Mouse (Mus musculus): Measurements from ENCODE around the gene Mettl8. TPM values are rescaled to one million over a fixed set of nuclear protein-coding genes. Genes with fewer than 3 reads are reported as not detected.

Gene Mettl8
- 14.1 and 14.3 TPM in 2 replicates for polyA plus RNA-seq (2015; fragmentation: Nextera tagmentation; extraction: Ambion mirVana)

DNA sequence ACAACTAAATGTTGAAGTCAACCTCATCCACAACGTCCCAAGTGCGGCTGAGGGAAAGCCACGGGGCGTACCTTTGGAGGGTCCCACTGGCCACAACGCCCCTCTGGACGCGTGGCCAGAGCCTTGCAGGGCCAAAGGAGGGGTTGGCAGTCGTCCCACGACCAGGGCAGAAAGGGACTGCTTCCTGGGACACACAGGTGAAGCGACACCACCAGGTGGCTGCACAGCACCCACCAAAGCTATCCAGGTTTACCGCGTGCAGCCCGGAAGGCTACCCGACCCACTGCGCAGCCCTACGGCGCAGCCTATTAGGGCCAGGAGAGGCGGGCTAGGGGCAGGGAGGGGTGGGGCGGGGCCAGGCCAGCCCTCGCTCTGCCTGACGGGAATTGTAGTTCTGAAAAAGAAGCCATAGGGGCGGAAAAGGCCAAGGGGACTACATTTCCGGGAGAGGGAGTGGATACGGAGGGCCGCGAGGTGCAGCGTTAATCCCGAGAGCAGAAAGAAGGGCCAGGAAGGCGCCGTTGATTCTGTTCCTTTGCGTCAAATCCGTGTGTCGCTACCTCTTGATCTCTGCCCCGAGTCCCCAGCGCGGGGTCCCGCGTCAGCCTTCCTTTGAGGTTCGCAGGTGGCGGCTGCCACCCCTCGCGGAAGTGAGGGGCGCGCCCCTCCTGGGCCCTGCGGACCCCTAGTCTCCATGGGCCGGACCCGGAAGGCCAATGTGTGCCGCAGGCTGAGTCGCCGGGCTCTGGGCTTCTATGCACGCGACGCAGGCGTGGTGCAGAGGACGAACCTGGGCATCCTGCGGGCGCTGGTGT lies at the start of gene Mettl8, which contains the start of gene Dcaf17:
Gene Mettl8, minus strand, starts transcription at position 284 of the 815 bp plus-strand sequence.
Gene Dcaf17, plus strand, starts transcription at position 29 of the 815 bp plus-strand sequence.
- Histone ChIP-seq H3K4me2 (replicated peaks) (peak within 1 kb of the TSS; percentile 76), H3K4me1 (peaks cover 10% of the 10 kb centered on the region), H3K9me3 (no peaks in the 10 kb centered on the region), H3K4me3 (peak within 1 kb of the TSS; percentile 87), H3K27ac (peak within 1 kb of the TSS; percentile 94), H3K36me3 (peaks cover 7% of the 10 kb centered on the region), H3K27me3 (no peaks in the 10 kb centered on the region), H3K9ac (peak within 1 kb of the TSS; percentile 87)
- under 1% methylated on average over 54 of the region's 57 CpGs for WGBS
- peak; percentile 98 for ATAC-seq (ENCODE audit: low FRiP score, low read depth)

DNA sequence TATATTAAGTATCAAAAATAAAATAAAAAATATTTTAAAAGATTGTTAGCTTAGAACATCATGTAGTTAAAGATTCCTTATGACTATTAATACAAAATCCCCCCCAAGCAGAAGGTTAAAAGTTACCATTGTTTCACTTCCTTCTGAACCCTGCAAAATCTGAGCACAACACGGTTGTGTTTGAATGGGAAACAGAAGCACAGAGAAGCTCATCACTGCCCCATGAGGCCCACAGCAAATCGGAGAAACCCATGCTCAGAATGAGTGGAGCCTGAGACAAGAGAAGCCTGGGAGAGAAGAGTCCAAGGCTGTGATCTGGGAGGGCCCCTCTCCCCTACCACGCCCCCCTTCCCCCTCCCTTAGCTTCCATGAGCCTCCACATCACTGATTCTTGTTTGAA lies 49.3 kb upstream of the Mettl8 start:
- no peaks in the 10 kb centered on the region for H3K9me3 ChIP-seq
- no peak overlapping the region for H3K9ac ChIP-seq
- H3K36me3 ChIP-seq: no peaks in the 10 kb centered on the region
- WGBS: 70% methylated on average over 3 of the region's 3 CpGs
- H3K27ac ChIP-seq: no peak overlapping the region
- no peaks in the 10 kb centered on the region for H3K4me1 ChIP-seq
- no peaks in the 10 kb centered on the region for H3K27me3 ChIP-seq
- no peak for ATAC-seq (ENCODE audit: low FRiP score, low read depth)
- no peak overlapping the region for H3K4me2 ChIP-seq (replicated peaks)
- H3K4me3 ChIP-seq: no peak overlapping the region

DNA sequence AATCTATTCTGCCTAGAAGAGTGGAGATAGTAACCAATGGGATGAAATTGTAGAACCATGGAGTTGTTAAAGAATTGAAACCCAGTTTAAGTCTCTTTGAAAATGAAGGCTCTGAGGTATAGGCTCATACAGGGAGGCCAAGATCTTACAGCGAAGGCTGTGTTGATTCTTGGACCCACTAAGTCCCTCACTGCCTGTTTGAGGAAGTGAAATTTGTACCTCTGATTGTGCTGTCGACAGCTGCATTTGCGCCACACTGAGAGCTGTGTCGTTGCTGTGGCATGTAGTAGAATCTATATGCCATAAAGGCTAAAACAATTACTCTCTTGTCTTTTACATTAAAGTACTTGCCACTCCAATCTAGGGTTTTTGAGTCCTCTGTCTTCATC lies 47.9 kb upstream of the Mettl8 start:
- Histone ChIP-seq H3K27ac (no peak overlapping the region), H3K9ac (no peak overlapping the region), H3K4me1 (no peaks in the 10 kb centered on the region), H3K4me3 (no peak overlapping the region), H3K4me2 (replicated peaks) (no peak overlapping the region), H3K36me3 (no peaks in the 10 kb centered on the region), H3K9me3 (no peaks in the 10 kb centered on the region), H3K27me3 (no peaks in the 10 kb centered on the region)
- ATAC-seq (ENCODE audit: low FRiP score, low read depth): no peak
- 87% methylated on average over 4 of the region's 4 CpGs for WGBS

DNA sequence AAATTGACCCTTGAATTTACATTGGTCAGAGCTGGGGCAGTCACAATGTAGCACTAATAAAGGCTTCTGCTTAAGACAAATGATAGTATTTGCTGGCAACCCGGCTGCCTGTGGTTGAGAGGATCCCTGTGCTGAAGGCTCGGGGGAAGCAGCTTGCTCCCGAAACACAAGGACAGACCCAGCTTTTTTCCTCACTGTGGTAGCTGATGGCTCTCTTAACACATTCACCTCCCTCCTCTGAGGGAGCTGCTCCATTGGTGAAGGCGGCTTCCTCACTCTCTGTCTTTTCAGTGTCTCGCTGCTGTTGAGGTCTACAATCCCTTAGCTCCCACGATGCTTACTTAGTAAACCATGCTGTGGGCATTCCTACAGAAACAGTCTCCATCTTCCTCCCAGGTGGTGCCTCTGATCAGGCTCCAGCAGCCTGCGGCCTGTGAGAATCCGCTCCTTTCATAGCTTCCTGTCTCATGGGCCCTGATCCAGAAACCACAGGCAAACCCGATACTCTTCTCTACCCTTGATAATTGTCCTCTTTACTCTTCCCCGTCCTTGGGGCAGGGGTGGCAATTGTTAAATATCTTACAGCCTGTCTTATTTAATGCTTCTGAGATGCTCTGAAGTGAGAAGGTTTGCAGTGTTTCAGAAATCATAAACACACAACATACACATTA lies 47.4 kb upstream of the Mettl8 start:
- Histone ChIP-seq H3K27me3 (no peaks in the 10 kb centered on the region), H3K36me3 (no peaks in the 10 kb centered on the region), H3K9ac (no peak overlapping the region), H3K4me3 (no peak overlapping the region), H3K9me3 (no peaks in the 10 kb centered on the region), H3K4me2 (replicated peaks) (no peak overlapping the region), H3K27ac (no peak overlapping the region), H3K4me1 (no peaks in the 10 kb centered on the region)
- 75% methylated on average over 10 of the region's 10 CpGs for WGBS
- no peak for ATAC-seq (ENCODE audit: low FRiP score, low read depth)

DNA sequence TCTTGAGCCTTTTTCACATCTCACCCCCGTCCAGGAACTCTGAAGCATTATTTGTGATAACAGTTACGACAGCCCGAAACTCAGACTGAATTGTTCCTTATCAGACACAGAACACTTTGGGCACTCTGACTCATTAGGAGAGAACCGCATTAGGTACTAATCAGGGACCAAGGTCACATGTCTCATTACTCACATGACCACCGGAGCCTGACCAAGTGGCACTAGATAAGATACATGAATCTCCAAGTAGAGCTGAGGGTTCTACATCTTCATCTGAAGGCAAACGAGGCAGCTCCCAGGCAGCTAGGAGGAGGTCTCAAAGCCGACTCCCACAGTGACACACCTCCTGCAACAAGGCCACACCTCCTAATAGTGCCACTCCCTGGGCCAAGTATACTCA lies 40.8 kb upstream of the Mettl8 start:
- Histone ChIP-seq H3K4me2 (replicated peaks) (no peak overlapping the region), H3K4me3 (no peak overlapping the region), H3K27me3 (no peaks in the 10 kb centered on the region), H3K27ac (no peak overlapping the region), H3K9ac (no peak overlapping the region), H3K4me1 (no peaks in the 10 kb centered on the region), H3K36me3 (peaks cover 10% of the 10 kb centered on the region), H3K9me3 (no peaks in the 10 kb centered on the region)
- ATAC-seq (ENCODE audit: low FRiP score, low read depth): no peak
- 78% methylated on average over 7 of the region's 7 CpGs for WGBS

DNA sequence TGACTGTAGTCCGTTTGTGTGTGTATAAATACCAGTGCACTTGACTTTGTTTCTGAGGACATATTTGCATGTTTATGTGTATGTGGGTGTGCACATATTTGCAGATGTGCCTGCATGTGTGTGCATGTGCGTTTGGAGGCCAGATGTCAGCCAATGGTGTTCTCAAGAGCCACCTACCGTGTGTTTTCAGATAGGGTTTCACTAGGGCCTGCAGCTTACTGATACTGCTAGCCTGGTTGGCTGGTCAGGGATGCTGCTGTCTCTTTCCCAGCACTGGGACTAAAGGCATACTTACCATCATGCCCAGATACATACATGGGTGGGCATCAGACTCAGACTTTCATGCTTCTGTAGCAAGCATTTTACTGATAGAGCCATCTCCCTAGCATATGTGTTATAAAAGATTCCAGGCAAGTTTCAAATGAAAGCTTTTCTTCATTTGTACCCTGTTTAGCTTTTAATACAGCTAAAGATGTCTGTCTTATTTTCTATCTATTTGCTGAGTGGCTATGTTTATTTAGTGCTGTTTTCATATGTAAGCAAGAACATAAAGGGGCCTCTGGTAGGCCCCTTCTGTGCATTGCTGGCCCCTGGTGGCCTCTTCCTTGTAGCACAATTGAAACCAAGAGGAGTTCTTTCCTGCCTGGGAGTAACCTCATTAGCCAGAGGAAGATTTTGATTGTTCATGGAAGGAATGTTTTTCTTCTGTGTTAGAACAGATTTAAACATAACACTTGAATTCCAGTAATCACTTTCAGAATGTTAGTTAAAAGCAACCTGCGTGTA lies 35.5 kb upstream of the Mettl8 start:
- H3K4me1 ChIP-seq: no peaks in the 10 kb centered on the region
- H3K36me3 ChIP-seq: peaks cover 34% of the 10 kb centered on the region
- ATAC-seq (ENCODE audit: low FRiP score, low read depth): no peak
- H3K27ac ChIP-seq: no peak overlapping the region
- H3K9me3 ChIP-seq: no peaks in the 10 kb centered on the region
- 78% methylated on average over 4 of the region's 4 CpGs for WGBS
- H3K9ac ChIP-seq: no peak overlapping the region
- H3K4me2 ChIP-seq (replicated peaks): no peak overlapping the region
- H3K4me3 ChIP-seq: no peak overlapping the region
- no peaks in the 10 kb centered on the region for H3K27me3 ChIP-seq

DNA sequence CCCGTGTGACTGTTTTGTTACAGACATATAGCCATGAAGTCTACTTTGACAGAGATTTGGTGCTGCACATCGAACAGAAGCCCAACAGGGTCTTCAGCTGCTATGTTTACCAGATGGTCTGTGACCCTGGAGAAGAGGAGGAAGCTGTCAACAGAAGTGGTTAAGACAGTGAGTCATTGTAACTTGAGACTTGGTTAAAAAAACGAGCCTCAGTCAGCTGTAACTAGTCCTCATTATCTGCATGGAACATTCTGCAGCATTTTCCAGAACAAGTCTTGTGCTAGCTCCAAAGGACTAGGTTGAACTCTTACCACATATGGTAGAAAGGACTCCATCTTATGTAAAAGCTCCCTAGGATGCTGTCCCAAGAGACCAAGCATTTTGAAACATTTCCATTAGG lies 34.4 kb upstream of the Mettl8 start:
- Histone ChIP-seq H3K4me1 (no peaks in the 10 kb centered on the region), H3K9ac (no peak overlapping the region), H3K36me3 (peaks cover 34% of the 10 kb centered on the region), H3K4me2 (replicated peaks) (no peak overlapping the region), H3K4me3 (no peak overlapping the region), H3K27ac (no peak overlapping the region), H3K27me3 (no peaks in the 10 kb centered on the region), H3K9me3 (no peaks in the 10 kb centered on the region)
- WGBS: 70% methylated on average over 3 of the region's 3 CpGs
- no peak for ATAC-seq (ENCODE audit: low FRiP score, low read depth)

DNA sequence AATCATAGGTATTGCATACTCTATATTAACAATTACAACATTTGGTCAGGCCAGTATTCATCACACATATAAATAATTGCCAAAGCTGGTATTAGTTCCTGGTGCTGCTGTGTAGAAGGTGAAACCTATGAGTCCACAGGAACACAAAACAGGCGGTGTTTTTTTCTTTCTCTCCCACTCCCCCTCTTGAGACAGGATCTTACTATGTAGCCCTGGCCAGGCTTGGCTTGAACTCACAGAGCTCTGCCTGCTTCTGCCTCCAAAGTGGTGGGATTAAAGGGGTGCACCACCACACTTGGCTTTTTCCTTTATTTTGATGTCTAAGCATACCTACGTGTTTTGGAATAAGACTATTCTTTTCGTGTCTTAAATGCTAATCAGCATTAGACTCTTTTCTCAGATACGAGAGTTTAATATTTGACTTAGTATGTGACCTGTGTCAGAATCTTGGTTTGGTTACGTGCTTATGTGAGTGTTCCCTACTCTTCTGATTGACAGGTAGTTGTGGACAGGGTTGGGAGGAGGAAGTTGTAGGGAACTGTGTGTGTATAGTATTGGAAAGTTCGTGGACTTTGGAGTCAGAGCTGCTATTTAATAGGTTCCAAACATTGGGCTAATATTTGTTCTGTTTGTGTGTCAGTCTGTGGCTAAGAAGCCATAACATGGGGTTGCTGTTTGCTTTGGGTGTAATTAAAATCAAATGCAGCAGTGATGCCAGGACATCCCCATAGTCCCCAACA lies 28.2 kb upstream of the Mettl8 start:
- Histone ChIP-seq H3K4me3 (no peak overlapping the region), H3K4me2 (replicated peaks) (no peak overlapping the region), H3K4me1 (no peaks in the 10 kb centered on the region), H3K9ac (no peak overlapping the region), H3K27ac (no peak overlapping the region), H3K27me3 (no peaks in the 10 kb centered on the region), H3K36me3 (peaks cover 25% of the 10 kb centered on the region), H3K9me3 (no peaks in the 10 kb centered on the region)
- WGBS: 89% methylated on average over 6 of the region's 6 CpGs
- ATAC-seq (ENCODE audit: low FRiP score, low read depth): no peak

DNA sequence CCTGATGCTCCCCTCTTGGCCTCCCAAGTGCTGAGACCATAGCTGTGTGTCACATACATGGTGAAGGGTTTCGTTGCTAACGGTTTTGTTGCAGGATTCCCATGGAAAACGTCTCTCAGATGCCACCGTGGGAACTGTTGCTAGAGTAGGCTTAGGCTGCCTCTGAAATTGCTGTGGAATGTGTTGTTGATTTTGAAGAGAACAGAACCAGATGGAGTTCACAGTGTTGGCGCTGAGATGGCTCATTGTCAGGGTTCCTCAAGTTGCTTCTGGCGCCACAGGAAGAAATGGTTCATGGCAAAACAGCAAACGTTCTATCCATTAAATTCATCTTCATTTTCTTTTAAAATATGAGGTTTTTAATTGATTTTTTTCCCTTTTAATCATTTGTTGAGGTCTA lies 27.0 kb upstream of the Mettl8 start:
- 81% methylated on average over 7 of the region's 7 CpGs for WGBS
- no peaks in the 10 kb centered on the region for H3K9me3 ChIP-seq
- no peak for ATAC-seq (ENCODE audit: low FRiP score, low read depth)
- H3K4me3 ChIP-seq: no peak overlapping the region
- no peak overlapping the region for H3K27ac ChIP-seq
- no peaks in the 10 kb centered on the region for H3K27me3 ChIP-seq
- H3K4me1 ChIP-seq: no peaks in the 10 kb centered on the region
- no peak overlapping the region for H3K4me2 ChIP-seq (replicated peaks)
- H3K9ac ChIP-seq: no peak overlapping the region
- H3K36me3 ChIP-seq: peaks cover 16% of the 10 kb centered on the region

DNA sequence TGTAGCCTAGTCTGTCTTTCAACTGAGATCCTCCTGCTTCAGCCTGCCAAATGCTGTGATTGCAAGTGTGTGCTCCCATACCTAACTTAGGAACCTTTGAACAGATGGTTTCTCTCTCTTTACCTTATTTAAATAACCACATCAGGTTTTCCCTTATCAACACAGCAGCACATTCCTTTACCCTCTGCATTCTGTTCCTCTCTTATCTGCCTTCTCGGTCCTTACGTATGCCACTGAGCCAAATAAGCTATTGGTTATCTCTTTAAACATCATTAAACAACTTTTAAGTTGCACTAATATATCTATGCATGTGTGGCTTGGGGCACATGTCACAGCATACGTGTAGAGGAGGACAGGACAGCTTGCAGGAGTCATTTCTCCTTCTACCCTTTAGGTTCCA lies 18.4 kb upstream of the Mettl8 start:
- no peak overlapping the region for H3K4me2 ChIP-seq (replicated peaks)
- no peaks in the 10 kb centered on the region for H3K9me3 ChIP-seq
- H3K4me1 ChIP-seq: no peaks in the 10 kb centered on the region
- ATAC-seq (ENCODE audit: low FRiP score, low read depth): no peak
- H3K36me3 ChIP-seq: 0 out of 2 replicates have a peak, but pooled peaks cover 8% of the 10 kb centered on the region
- WGBS: 93% methylated on average over 3 of the region's 3 CpGs
- no peak overlapping the region for H3K9ac ChIP-seq
- no peak overlapping the region for H3K4me3 ChIP-seq
- no peaks in the 10 kb centered on the region for H3K27me3 ChIP-seq
- H3K27ac ChIP-seq: no peak overlapping the region

DNA sequence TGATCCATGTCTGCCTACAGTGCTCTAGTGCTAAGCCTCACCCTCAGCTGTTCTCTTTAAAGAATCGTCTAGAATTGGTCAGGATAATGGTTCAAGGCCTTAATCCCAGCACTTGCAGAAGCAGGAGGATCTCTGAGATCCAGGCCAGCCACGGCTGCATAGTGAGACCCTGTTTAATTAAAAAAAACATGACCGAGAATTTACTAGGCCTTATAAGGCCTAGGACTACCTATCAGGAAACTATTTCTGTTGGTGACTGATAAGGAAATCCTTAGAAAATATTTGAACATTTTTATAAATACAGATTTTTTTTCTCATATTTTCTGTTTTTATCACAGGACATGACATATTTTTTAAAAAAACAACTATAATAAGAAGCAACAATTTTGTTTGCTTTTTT lies 17.9 kb upstream of the Mettl8 start:
- Histone ChIP-seq H3K9me3 (no peaks in the 10 kb centered on the region), H3K27ac (no peak overlapping the region), H3K4me2 (replicated peaks) (no peak overlapping the region), H3K4me3 (no peak overlapping the region), H3K36me3 (0 out of 2 replicates have a peak, but pooled peaks cover 8% of the 10 kb centered on the region), H3K9ac (no peak overlapping the region), H3K27me3 (no peaks in the 10 kb centered on the region), H3K4me1 (no peaks in the 10 kb centered on the region)
- no peak for ATAC-seq (ENCODE audit: low FRiP score, low read depth)
- WGBS: 84% methylated on average over 3 of the region's 3 CpGs

All from limb, embryonic 13.5 days (tissue).